18 mouse cellular contexts compared by ENCODE assay signal in genomic region chr9:121708506-121709486, GRCm38 (mm10). TPM values are rescaled to one million over a fixed set of nuclear protein-coding genes. Genes with fewer than 3 reads are reported as not detected.
DNase-seq lines count a peak whose midpoint lies in the region; ATAC-seq and TF ChIP-seq lines count a peak whose summit lies in the region.
"Had no signal": no experiment of that assay in that cellular context is flagged by ENCODE, and none has a peak within 500 bp of the region (broad histone marks: within the 10 kb centered on the region; RNA-seq: fewer than 3 reads in every experiment).

No protein-coding gene starts in this region.

- DNase-seq in forebrain, embryonic 10.5 days (ENCODE audit: extremely low spot score, low spot score): peak; percentile 13
- DNase-seq in forebrain, embryonic 14.5 days (ENCODE audit: low spot score): no peak
- peak; percentile 4 to 11 for DNase-seq in layer of hippocampus, postnatal 10 days (ENCODE audit: low spot score in 2 of 2)
- no peak for DNase-seq in layer of hippocampus, adult 18-20 months (ENCODE audit: low spot score in 2 of 2)
- peak; percentile 22 for DNase-seq in ES-CJ7 (ENCODE audit: low read depth, low spot score)
- no peak for DNase-seq in thymus, adult 2 months
- DNase-seq in thymus, postnatal 25 days: no peak
- DNase-seq: kidney, adult 8-10 months; lung, embryonic 14.5 days had no signal

- no peak for TF ChIP-seq CTCF in thymus, adult 2 months (IDR thresholded peaks at IDR 0.05; ENCODE audit: borderline replicate concordance, control insufficient read depth, extremely low read depth, insufficient read depth, low read length, poor library complexity)

- H3K36me3 ChIP-seq in forebrain, embryonic 10.5 days (replicated peaks): peaks cover 17% of the 10 kb centered on the region
- peaks cover 9% of the 10 kb centered on the region for H3K36me3 ChIP-seq in forebrain, embryonic 14.5 days (ENCODE audit: control insufficient read depth, insufficient read depth, low read length)
- H3K36me3 ChIP-seq in thymus, adult 2 months (ENCODE audit: control insufficient read depth, insufficient read depth, low read length): peaks cover 7% of the 10 kb centered on the region

- no peaks in the 10 kb centered on the region for H3K27me3 ChIP-seq in forebrain, embryonic 10.5 days (ENCODE audit: poor library complexity, severe bottlenecking)
- no peaks in the 10 kb centered on the region for H3K27me3 ChIP-seq in forebrain, embryonic 14.5 days (replicated peaks; ENCODE audit: control insufficient read depth, insufficient read depth, low read length)
- H3K27me3 ChIP-seq in thymus, adult 2 months (ENCODE audit: control insufficient read depth, insufficient read depth, low read length): no peaks in the 10 kb centered on the region
- H3K27me3 ChIP-seq: embryonic facial prominence, embryonic 15.5 days had no signal

- H3K4me1 ChIP-seq in forebrain, embryonic 10.5 days: peaks cover 42% of the 10 kb centered on the region
- peaks cover 20% of the 10 kb centered on the region for H3K4me1 ChIP-seq in forebrain, embryonic 14.5 days (ENCODE audit: control insufficient read depth, insufficient read depth, low read length)
- H3K4me1 ChIP-seq in thymus, adult 2 months (replicated peaks; ENCODE audit: control insufficient read depth, insufficient read depth, low read length): peaks cover 19% of the 10 kb centered on the region

- H3K4me3 ChIP-seq in forebrain, embryonic 10.5 days: no peak overlapping the region
- H3K4me3 ChIP-seq in forebrain, embryonic 14.5 days (ENCODE audit: low read depth, low read length): no peak overlapping the region
- H3K4me3 ChIP-seq in thymus, adult 2 months (ENCODE audit: control insufficient read depth, insufficient read depth, low read length): no peak overlapping the region
- H3K4me3 ChIP-seq: embryonic facial prominence, embryonic 15.5 days; layer of hippocampus, adult 2 months had no signal

- no peak for TF ChIP-seq POLR2A in thymus, adult 2 months (IDR thresholded peaks at IDR 0.05; ENCODE audit: control insufficient read depth, extremely low read depth, insufficient read depth, low read length, poor library complexity)

- H3K4me2 ChIP-seq in forebrain, embryonic 14.5 days (ENCODE audit: low read length): no peak overlapping the region
- H3K4me2 ChIP-seq: embryonic facial prominence, embryonic 15.5 days; forebrain, embryonic 12.5 days had no signal

- no peaks in the 10 kb centered on the region for H3K9me3 ChIP-seq in forebrain, embryonic 10.5 days
- no peaks in the 10 kb centered on the region for H3K9me3 ChIP-seq in forebrain, embryonic 14.5 days (replicated peaks; ENCODE audit: control insufficient read depth, low read length)
- H3K9me3 ChIP-seq: embryonic facial prominence, embryonic 15.5 days; forebrain, embryonic 12.5 days; G1E; limb, embryonic 13.5 days had no signal

- no peak overlapping the region for H3K27ac ChIP-seq in forebrain, embryonic 10.5 days
- no peak overlapping the region for H3K27ac ChIP-seq in forebrain, embryonic 14.5 days (ENCODE audit: low read depth, low read length)
- no peak overlapping the region for H3K27ac ChIP-seq in thymus, adult 2 months (ENCODE audit: control insufficient read depth, insufficient read depth, low read length)
- H3K27ac ChIP-seq: forebrain, embryonic 12.5 days; limb, embryonic 13.5 days had no signal

- no peak for ATAC-seq in forebrain, embryonic 14.5 days
- ATAC-seq in granulocyte monocyte progenitor cell, adult 5-6 weeks (replicated peaks; ENCODE audit: poor library complexity, severe bottlenecking): 0 out of 2 replicates have a peak, but pooled peaks have one; percentile 2
- ATAC-seq: activated CD4-positive, CD25-positive, alpha-beta regulatory T cell, adult 4 months had no signal

- WGBS in forebrain, embryonic 10.5 days: 77% methylated on average over 7 of the region's 7 CpGs
- 70% methylated on average over 7 of the region's 7 CpGs for WGBS in forebrain, embryonic 14.5 days
- WGBS in thymus, adult 2 months: 75% methylated on average over 7 of the region's 7 CpGs

- H3K9ac ChIP-seq in forebrain, embryonic 14.5 days (ENCODE audit: low read length): no peak overlapping the region
- H3K9ac ChIP-seq: embryonic facial prominence, embryonic 15.5 days had no signal

RNA-seq across cellular contexts. Expression of gene Ss18l2, which starts 1.3 kb away (rescaled TPM):
- 85.3 and 87.5 TPM in 2 replicates for polyA plus RNA-seq in forebrain, embryonic 10.5 days (2016; fragmentation: Nextera tagmentation; extraction: Ambion mirVana)
- polyA plus RNA-seq in forebrain, embryonic 14.5 days (2014; fragmentation: Nextera tagmentation; extraction: Ambion mirVana): 149 and 186 TPM in 2 replicates
- total RNA-seq in layer of hippocampus, postnatal 10 days (2021): 10 to 100 TPM; 80.7 to 87.9 TPM
- total RNA-seq in layer of hippocampus, adult 18-20 months (2021): 10 to 100 TPM; 73.7 to 82.6 TPM
- total RNA-seq in granulocyte monocyte progenitor cell, adult 5-6 weeks (2014; fragmentation: Nextera tagmentation): 25.7 and 67.5 TPM in 2 replicates
- total RNA-seq in granulocyte monocyte progenitor cell, adult 5-6 weeks (2017): 44.9 and 59.5 TPM in 2 replicates
- 18.2 and 28.4 TPM in 2 replicates for polyA plus RNA-seq in thymus, adult 2 months (2012; rRNA removed)

RNA-seq across cellular contexts. Expression of gene Sec22c, which starts 3.5 kb away (rescaled TPM):
- polyA plus RNA-seq in forebrain, embryonic 10.5 days (2016; fragmentation: Nextera tagmentation; extraction: Ambion mirVana): 15.3 and 18.6 TPM in 2 replicates
- 20.5 and 24.1 TPM in 2 replicates for polyA plus RNA-seq in forebrain, embryonic 14.5 days (2014; fragmentation: Nextera tagmentation; extraction: Ambion mirVana)
- 10 to 100 TPM; 30.4 to 33.4 TPM for total RNA-seq in layer of hippocampus, postnatal 10 days (2021)
- total RNA-seq in layer of hippocampus, adult 18-20 months (2021): 10 to 100 TPM; 28.7 to 33.4 TPM
- total RNA-seq in granulocyte monocyte progenitor cell, adult 5-6 weeks (2014; fragmentation: Nextera tagmentation): 14.7 and 18.2 TPM in 2 replicates
- total RNA-seq in granulocyte monocyte progenitor cell, adult 5-6 weeks (2017): 4.7 and 10.5 TPM in 2 replicates
- polyA plus RNA-seq in thymus, adult 2 months (2012; rRNA removed): 43.6 and 49.2 TPM in 2 replicates

RNA-seq across cellular contexts. Expression of gene Nktr, which starts 10.2 kb away (rescaled TPM):
- 52.9 and 60.5 TPM in 2 replicates for polyA plus RNA-seq in forebrain, embryonic 10.5 days (2016; fragmentation: Nextera tagmentation; extraction: Ambion mirVana)
- 41.5 and 53.0 TPM in 2 replicates for polyA plus RNA-seq in forebrain, embryonic 14.5 days (2014; fragmentation: Nextera tagmentation; extraction: Ambion mirVana)
- total RNA-seq in layer of hippocampus, postnatal 10 days (2021): 100 to 1,000 TPM; 110 to 133 TPM
- total RNA-seq in layer of hippocampus, adult 18-20 months (2021): 100 to 1,000 TPM in 1 of 2 experiments, 10 to 100 TPM in 1; 98.6 to 100 TPM
- 140 and 176 TPM in 2 replicates for total RNA-seq in granulocyte monocyte progenitor cell, adult 5-6 weeks (2014; fragmentation: Nextera tagmentation)
- 130 and 131 TPM in 2 replicates for total RNA-seq in granulocyte monocyte progenitor cell, adult 5-6 weeks (2017)
- polyA plus RNA-seq in thymus, adult 2 months (2012; rRNA removed): 93.3 and 95.4 TPM in 2 replicates

RNA-seq across cellular contexts. Expression of gene Zfp651, which starts 50.3 kb away (rescaled TPM):
- polyA plus RNA-seq in forebrain, embryonic 10.5 days (2016; fragmentation: Nextera tagmentation; extraction: Ambion mirVana): 4.1 and 4.8 TPM in 2 replicates
- polyA plus RNA-seq in forebrain, embryonic 14.5 days (2014; fragmentation: Nextera tagmentation; extraction: Ambion mirVana): 7.4 and 9.5 TPM in 2 replicates
- 100 to 1,000 TPM; 104 to 108 TPM for total RNA-seq in layer of hippocampus, postnatal 10 days (2021)
- 100 to 1,000 TPM in 1 of 2 experiments, 10 to 100 TPM in 1; 98.6 to 102 TPM for total RNA-seq in layer of hippocampus, adult 18-20 months (2021)
- 0.98 TPM in 1 of 2 replicates, not detected in the other for total RNA-seq in granulocyte monocyte progenitor cell, adult 5-6 weeks (2014; fragmentation: Nextera tagmentation)
- 0.39 TPM in 1 of 2 replicates, not detected in the other for total RNA-seq in granulocyte monocyte progenitor cell, adult 5-6 weeks (2017)
- polyA plus RNA-seq in thymus, adult 2 months (2012; rRNA removed): 6.9 and 12.2 TPM in 2 replicates
- total RNA-seq: megakaryocyte-erythroid progenitor cell, adult 5-6 weeks; monocyte, adult 5-6 weeks had no signal
- polyA plus RNA-seq: activated CD4-positive, CD25-positive, alpha-beta regulatory T cell, adult 4 months had no signal

Comparison
In these comparisons a context has a peak if more than half of its experiments do, and no peak if none do; other contexts are left out.
1. DNase-seq: peak in forebrain, embryonic 10.5 days (single experiment), layer of hippocampus, postnatal 10 days (2 of 2) and ES-CJ7 (single experiment); none in forebrain, embryonic 14.5 days (single experiment), layer of hippocampus, adult 18-20 months (0 of 2), thymus, adult 2 months (single experiment) and thymus, postnatal 25 days (single experiment).